Mouse (Mus musculus): ENCODE data around the gene S100a3. TPM values are rescaled to one million over a fixed set of nuclear protein-coding genes. Genes with fewer than 3 reads are reported as not detected.

S100a3 gene
- polyA plus RNA-seq, 1 experiment from 2014 or later = not detected

DNA sequence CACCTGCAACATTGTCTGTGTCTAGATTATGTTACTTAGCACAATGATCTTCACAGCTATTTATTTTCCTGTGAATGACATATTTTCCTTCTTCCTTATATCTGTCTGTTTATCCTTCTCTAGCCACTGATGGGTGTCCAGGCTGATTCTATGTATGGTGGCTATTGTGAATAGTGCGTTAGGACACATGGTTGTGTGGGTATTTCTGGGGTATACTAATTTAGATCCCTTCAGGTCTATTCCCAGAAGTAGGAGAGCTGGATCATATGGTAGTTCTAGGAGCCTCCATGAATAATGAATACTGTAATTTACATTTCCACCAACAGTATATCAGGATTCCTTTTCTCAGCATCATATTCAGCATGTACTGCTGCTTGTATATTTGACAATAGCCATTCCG is 89.5 kb downstream of the S100a3 start:
- no peak for DNase-seq (ENCODE audit: extremely low spot score, low spot score)
- H3K4me1 ChIP-seq = no peaks in the 10 kb centered on the region
- H3K27ac ChIP-seq = no peak overlapping the region
- WGBS = 89% methylated on average over 2 of the region's 2 CpGs
- H3K9me3 ChIP-seq = no peaks in the 10 kb centered on the region
- H3K36me3 ChIP-seq (replicated peaks) = no peaks in the 10 kb centered on the region
- no peak overlapping the region for H3K4me3 ChIP-seq
- no peaks in the 10 kb centered on the region for H3K27me3 ChIP-seq (ENCODE audit: poor library complexity, severe bottlenecking)

Other genes with a start within 250 kb of the S100a3 start
- gene Slc27a3, start 170.6 kb upstream of the S100a3 start, polyA plus RNA-seq (2016; fragmentation: Nextera tagmentation; extraction: Ambion mirVana) = 18.8 and 20.9 TPM in 2 replicates
- gene Ints3, start 127.0 kb upstream of the S100a3 start, polyA plus RNA-seq (2016; fragmentation: Nextera tagmentation; extraction: Ambion mirVana) = 40.9 and 41.9 TPM in 2 replicates
- 2.0 and 2.3 TPM in 2 replicates for gene Npr1, start 94.7 kb upstream of the S100a3 start, polyA plus RNA-seq (2016; fragmentation: Nextera tagmentation; extraction: Ambion mirVana)
- gene Ilf2, start 84.5 kb upstream of the S100a3 start, polyA plus RNA-seq (2016; fragmentation: Nextera tagmentation; extraction: Ambion mirVana) = 344 and 355 TPM in 2 replicates
- gene Snapin, start 69.5 kb upstream of the S100a3 start, polyA plus RNA-seq (2016; fragmentation: Nextera tagmentation; extraction: Ambion mirVana) = 58.9 and 59.6 TPM in 2 replicates
- 176 and 192 TPM in 2 replicates for gene Chtop, start 51.1 kb upstream of the S100a3 start, polyA plus RNA-seq (2016; fragmentation: Nextera tagmentation; extraction: Ambion mirVana)
- gene S100a1, start 46.2 kb upstream of the S100a3 start, polyA plus RNA-seq (2016; fragmentation: Nextera tagmentation; extraction: Ambion mirVana) = 4.4 and 7.9 TPM in 2 replicates
- gene S100a13, start 46.1 kb upstream of the S100a3 start, polyA plus RNA-seq (2016; fragmentation: Nextera tagmentation; extraction: Ambion mirVana) = 7.8 and 8.2 TPM in 2 replicates
- not detected in 2 replicates for gene S100a14, start 33.7 kb upstream of the S100a3 start, polyA plus RNA-seq (2016; fragmentation: Nextera tagmentation; extraction: Ambion mirVana)
- gene S100a16, start 23.3 kb upstream of the S100a3 start, polyA plus RNA-seq (2016; fragmentation: Nextera tagmentation; extraction: Ambion mirVana) = 25.8 and 26.5 TPM in 2 replicates
- not detected in 2 replicates for gene S100a2, start 29.7 kb downstream of the S100a3 start, polyA plus RNA-seq (2016; fragmentation: Nextera tagmentation; extraction: Ambion mirVana)
- not detected in 2 replicates for gene Gm42674, start 41.3 kb downstream of the S100a3 start, polyA plus RNA-seq (2016; fragmentation: Nextera tagmentation; extraction: Ambion mirVana)
- gene S100a4, start 43.2 kb downstream of the S100a3 start, polyA plus RNA-seq (2016; fragmentation: Nextera tagmentation; extraction: Ambion mirVana) = 0.47 TPM in 1 of 2 replicates, not detected in the other
- not detected in 2 replicates for gene S100a5, start 47.9 kb downstream of the S100a3 start, polyA plus RNA-seq (2016; fragmentation: Nextera tagmentation; extraction: Ambion mirVana)
- 22.4 and 23.2 TPM in 2 replicates for gene S100a6, start 52.3 kb downstream of the S100a3 start, polyA plus RNA-seq (2016; fragmentation: Nextera tagmentation; extraction: Ambion mirVana)
- not detected in 2 replicates for gene S100a7a, start 93.4 kb downstream of the S100a3 start, polyA plus RNA-seq (2016; fragmentation: Nextera tagmentation; extraction: Ambion mirVana)
- 0.33 TPM in 1 of 2 replicates, not detected in the other for gene S100a8, start 108.4 kb downstream of the S100a3 start, polyA plus RNA-seq (2016; fragmentation: Nextera tagmentation; extraction: Ambion mirVana)
- not detected in 2 replicates for gene S100a9, start 135.1 kb downstream of the S100a3 start, polyA plus RNA-seq (2016; fragmentation: Nextera tagmentation; extraction: Ambion mirVana)
- not detected in 2 replicates for gene Pglyrp4, start 166.3 kb downstream of the S100a3 start, polyA plus RNA-seq (2016; fragmentation: Nextera tagmentation; extraction: Ambion mirVana)
- gene Gm5849, start 217.3 kb downstream of the S100a3 start, polyA plus RNA-seq (2016; fragmentation: Nextera tagmentation; extraction: Ambion mirVana) = not detected in 2 replicates

Measured in forebrain, embryonic 10.5 days (tissue).